Mouse (Mus musculus) lung, postnatal 0 days (tissue): ENCODE measurements around the gene Zbtb32. TPM values are rescaled to one million over a fixed set of nuclear protein-coding genes. Genes with fewer than 3 reads are reported as not detected.

Experiments used
- ATAC-seq: fragments of 200-750 bp; cut with Nextera tagmentation; 2 replicates; pipeline ENCODE4 v1.8.0; 2017; ENCODE audit warnings: moderate library complexity
- DNase-seq: peaks from one replicate; pipeline ENCODE4 v3.0.0-alpha.2; 2016; ENCODE audit warnings: low spot score
- H3K27ac ChIP-seq: fragments of 300-500 bp; sonication (generic); 2 replicates; pipeline ENCODE4 v1.5.1; 2014; ENCODE audit warnings: antibody characterized with exemption, mild to moderate bottlenecking, low read length, mixed read lengths
- H3K27me3 ChIP-seq: fragments of 300-500 bp; sonication (generic); replicated peaks from 2 replicates; pipeline ENCODE4 v1.6.1; 2014; ENCODE audit warnings: low read length, mixed read lengths; ENCODE audit not compliant: insufficient read depth
- H3K36me3 ChIP-seq: fragments of 300-500 bp; sonication (generic); 2 replicates; pipeline ENCODE4 v1.6.1; 2014; ENCODE audit warnings: low read length, mixed read lengths; ENCODE audit not compliant: insufficient read depth
- H3K4me1 ChIP-seq: fragments of 300-500 bp; sonication (generic); 2 replicates; pipeline ENCODE4 v1.6.1; 2014; ENCODE audit warnings: antibody characterized with exemption, low read depth, low read length, mixed read lengths; ENCODE audit not compliant: insufficient read depth
- H3K4me2 ChIP-seq: fragments of 300-500 bp; sonication (generic); replicated peaks from 2 replicates; pipeline ENCODE4 v1.6.1; 2014; ENCODE audit warnings: low read depth, mild to moderate bottlenecking, low read length, moderate library complexity, mixed read lengths
- H3K4me3 ChIP-seq: fragments of 300-500 bp; sonication (generic); 2 replicates; pipeline ENCODE4 v1.5.1; 2014; ENCODE audit warnings: low read depth, low read length
- H3K9ac ChIP-seq: fragments of 300-500 bp; sonication (generic); replicated peaks from 2 replicates; pipeline ENCODE4 v1.6.1; 2014; ENCODE audit warnings: low read depth, mild to moderate bottlenecking
- H3K9me3 ChIP-seq: fragments of 300-500 bp; sonication (generic); 2 replicates; pipeline ENCODE4 v1.6.1; 2016; ENCODE audit warnings: low read length, mixed read lengths
- CTCF ChIP-seq: IDR thresholded peaks from 2 replicates; pipeline ENCODE4 v1.5.1; 2016; ENCODE audit warnings: antibody characterized with exemption, mild to moderate bottlenecking
- EP300 ChIP-seq: IDR thresholded peaks from 2 replicates; pipeline ENCODE4 v1.6.1; 2016; ENCODE audit warnings: antibody characterized with exemption, mild to moderate bottlenecking, control low read depth
- WGBS: fragments of 180-500 bp; shearing (Covaris S2); extraction: QIAGEN DNeasy Blood & Tissue Kit; methylation state at CpG from one replicate; pipeline ENCODE4 v1.1.7; 2014; 5-methylcytosine and 5-hydroxymethylcytosine counted together
- polyA plus RNA-seq: library from polyadenylated mRNA; unstranded; fragments of >200 nt; fragmentation: Nextera tagmentation; extraction: Ambion mirVana; gene quantifications from 2 replicates; pipeline ENCODE4 v1.2.1, GENCODE M21; 2015

The Zbtb32 gene
- polyA plus RNA-seq, 1 experiment from 2014 or later: 3.0 TPM

- H3K9ac ChIP-seq: peak within 1 kb of the TSS; percentile 55
- DNase-seq (peak; percentile 99), ATAC-seq (peak; percentile 89)
- WGBS: 1% methylated on average over 20 of the region's 20 CpGs
- TF ChIP-seq EP300 (no peak), CTCF (no peak)
- H3K9me3 ChIP-seq: no peaks in the 10 kb centered on the region
- H3K27ac ChIP-seq: peak within 1 kb of the TSS; percentile 57
- H3K36me3 ChIP-seq: peaks cover 14% of the 10 kb centered on the region; the same call in 1 of the 2 replicates
- no peaks in the 10 kb centered on the region for H3K27me3 ChIP-seq
- H3K4me3 ChIP-seq: peak within 1 kb of the TSS; percentile 49
- peak within 1 kb of the TSS; percentile 64 for H3K4me2 ChIP-seq
- H3K4me1 ChIP-seq: peaks cover 12% of the 10 kb centered on the region; the same call in 1 of the 2 replicates
Measured at GRCm38 (mm10) chr7:30559443-30559954, 39.2 kb downstream of the Zbtb32 start, which contains the start of gene Lin37. Gene Lin37, minus strand, starts transcription at chr7:30559838.

- Histone ChIP-seq H3K9me3 (no peaks in the 10 kb centered on the region), H3K36me3 (peaks cover 14% of the 10 kb centered on the region; the same call in 1 of the 2 replicates), H3K9ac (peak overlapping the region; percentile 55), H3K27me3 (no peaks in the 10 kb centered on the region), H3K27ac (peak overlapping the region; percentile 57), H3K4me3 (peak overlapping the region; percentile 49), H3K4me1 (peaks cover 12% of the 10 kb centered on the region; the same call in 1 of the 2 replicates), H3K4me2 (peak overlapping the region; percentile 64)
- no peak for TF ChIP-seq EP300
- TF ChIP-seq CTCF: no peak
- ATAC-seq: no peak
- DNase-seq: peak; percentile 31
- 9% methylated on average over 12 of the region's 12 CpGs for WGBS
Measured at GRCm38 (mm10) chr7:30558656-30559442, 39.9 kb downstream of the Zbtb32 start.

- no peak overlapping the region for H3K27ac ChIP-seq
- ATAC-seq (no peak), DNase-seq (no peak)
- peaks cover 14% of the 10 kb centered on the region; the same call in 1 of the 2 replicates for H3K36me3 ChIP-seq
- H3K9me3 ChIP-seq: no peaks in the 10 kb centered on the region
- H3K9ac ChIP-seq: no peak overlapping the region
- no peaks in the 10 kb centered on the region for H3K27me3 ChIP-seq
- TF ChIP-seq EP300 (no peak), CTCF (no peak)
- no peak overlapping the region for H3K4me2 ChIP-seq
- peaks cover 19% of the 10 kb centered on the region; the same call in 1 of the 2 replicates for H3K4me1 ChIP-seq
- 89% methylated on average over 13 of the region's 13 CpGs for WGBS
- no peak overlapping the region for H3K4me3 ChIP-seq
Measured at GRCm38 (mm10) chr7:30557901-30558514, 40.7 kb downstream of the Zbtb32 start.

- H3K27ac ChIP-seq: no peak overlapping the region
- no peaks in the 10 kb centered on the region for H3K27me3 ChIP-seq
- H3K4me3 ChIP-seq: no peak overlapping the region
- H3K36me3 ChIP-seq: peaks cover 14% of the 10 kb centered on the region; the same call in 1 of the 2 replicates
- DNase-seq (peak; percentile 21), ATAC-seq (no peak)
- 93% methylated on average over 17 of the region's 18 CpGs for WGBS
- H3K4me1 ChIP-seq: peaks cover 24% of the 10 kb centered on the region; the same call in 1 of the 2 replicates
- no peaks in the 10 kb centered on the region for H3K9me3 ChIP-seq
- H3K4me2 ChIP-seq: no peak overlapping the region
- H3K9ac ChIP-seq: no peak overlapping the region
- TF ChIP-seq EP300 (no peak), CTCF (peak; percentile 39)
Measured at GRCm38 (mm10) chr7:30556894-30557536, 41.7 kb downstream of the Zbtb32 start.

- H3K27ac ChIP-seq: no peak overlapping the region
Measured at GRCm38 (mm10) chr7:30553810-30554584, 44.7 kb downstream of the Zbtb32 start.

More at GRCm38 (mm10) chr7:30553810-30554584, 44.7 kb downstream of the Zbtb32 start:
- H3K4me3 ChIP-seq: peak overlapping the region; percentile 69; the same call in 1 of the 2 replicates
- no peak overlapping the region for H3K9ac ChIP-seq
- H3K4me1 ChIP-seq: peaks cover 23% of the 10 kb centered on the region; the same call in 1 of the 2 replicates
- H3K36me3 ChIP-seq: peaks cover 14% of the 10 kb centered on the region; the same call in 1 of the 2 replicates
- ATAC-seq: no peak
- H3K9me3 ChIP-seq: no peaks in the 10 kb centered on the region
- peak overlapping the region; percentile 97 for H3K4me2 ChIP-seq
- WGBS: 84% methylated on average over 22 of the region's 22 CpGs
- H3K27me3 ChIP-seq: no peaks in the 10 kb centered on the region
- TF ChIP-seq CTCF (no peak), EP300 (no peak)
- DNase-seq: no peak
